Mouse (Mus musculus) neural tube, embryonic 14.5 days (tissue): ENCODE measurements at regions not wholly inside any gene's neighbourhood (a gene's known extent, or its start where the extent isn't known, plus 50 kb on each side); places are given as distances from the start of the nearest gene placed in this dataset.

Experiments used
- ATAC-seq: fragments of 200-750 bp; cut with Nextera tagmentation; 2 replicates; pipeline ENCODE4 v1.8.0; 2017; ENCODE audit warnings: low read depth, mild to moderate bottlenecking, moderate TSS enrichment, moderate library complexity
- H3K27ac ChIP-seq: fragments of 300-500 bp; sonication (generic); 2 replicates; pipeline ENCODE4 v1.5.1; 2014; ENCODE audit warnings: low read depth, mild to moderate bottlenecking, control low read depth, low read length, moderate library complexity, mixed read lengths
- H3K27me3 ChIP-seq: fragments of 300-500 bp; sonication (generic); 2 replicates; pipeline ENCODE4 v1.6.1; 2014; ENCODE audit warnings: low read length; ENCODE audit not compliant: control insufficient read depth, insufficient read depth
- H3K36me3 ChIP-seq: fragments of 300-500 bp; sonication (generic); 2 replicates; pipeline ENCODE4 v1.6.1; 2014; ENCODE audit warnings: low read length, mixed read lengths; ENCODE audit not compliant: control insufficient read depth, insufficient read depth
- H3K4me1 ChIP-seq: fragments of 300-500 bp; sonication (generic); 2 replicates; pipeline ENCODE4 v1.6.1; 2014; ENCODE audit warnings: low read length; ENCODE audit not compliant: control insufficient read depth, insufficient read depth
- H3K4me2 ChIP-seq: fragments of 300-500 bp; sonication (generic); 2 replicates; pipeline ENCODE4 v1.6.1; 2014; ENCODE audit warnings: mild to moderate bottlenecking, low read depth, low read length, control low read depth
- H3K4me3 ChIP-seq: fragments of 300-500 bp; sonication (generic); 2 replicates; pipeline ENCODE4 v1.5.1; 2014; ENCODE audit warnings: low read depth, low read length, control low read depth, mixed read lengths
- H3K9ac ChIP-seq: fragments of 300-500 bp; sonication (generic); replicated peaks from 2 replicates; pipeline ENCODE4 v1.6.1; 2014; ENCODE audit warnings: low read depth, mild to moderate bottlenecking, control low read depth, low read length, mixed read lengths
- H3K9me3 ChIP-seq: fragments of 300-500 bp; sonication (generic); 2 replicates; pipeline ENCODE4 v1.6.1; 2016; ENCODE audit warnings: low read length; ENCODE audit not compliant: control insufficient read depth
- WGBS: fragments of 180-500 bp; shearing (Covaris S2); extraction: QIAGEN DNeasy Blood & Tissue Kit; methylation state at CpG from one replicate; pipeline ENCODE4 v1.1.7; 2014; 5-methylcytosine and 5-hydroxymethylcytosine counted together

DNA sequence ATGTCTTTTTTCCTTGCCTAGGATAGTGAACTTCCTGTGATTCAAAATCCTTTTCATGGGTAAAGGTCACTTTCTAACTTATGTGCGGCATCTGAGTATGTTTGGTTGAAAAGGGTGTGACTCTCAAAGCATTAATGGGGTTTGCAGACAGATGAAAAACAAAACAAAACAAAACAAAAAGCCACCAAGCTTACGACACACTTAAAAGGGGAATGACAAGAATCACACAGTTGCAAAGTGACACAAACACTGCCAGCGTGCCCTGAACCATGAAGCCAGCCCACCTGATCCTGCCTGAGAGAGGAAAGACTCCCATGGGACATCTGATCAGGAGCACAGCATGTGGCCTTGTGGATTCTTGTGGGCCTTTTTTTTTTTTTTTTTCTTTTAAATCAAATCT lies 204.2 kb upstream of the Klf3 start:
- Histone ChIP-seq H3K36me3 (no peaks in the 10 kb centered on the region), H3K4me2 (no peak overlapping the region), H3K27ac (no peak overlapping the region), H3K27me3 (no peaks in the 10 kb centered on the region), H3K4me1 (0 out of 2 replicates have a peak, but pooled peaks cover 3% of the 10 kb centered on the region), H3K9me3 (no peaks in the 10 kb centered on the region), H3K9ac (no peak overlapping the region), H3K4me3 (no peak overlapping the region)
- ATAC-seq = no peak
- 50% methylated on average over 3 of the region's 3 CpGs for WGBS

DNA sequence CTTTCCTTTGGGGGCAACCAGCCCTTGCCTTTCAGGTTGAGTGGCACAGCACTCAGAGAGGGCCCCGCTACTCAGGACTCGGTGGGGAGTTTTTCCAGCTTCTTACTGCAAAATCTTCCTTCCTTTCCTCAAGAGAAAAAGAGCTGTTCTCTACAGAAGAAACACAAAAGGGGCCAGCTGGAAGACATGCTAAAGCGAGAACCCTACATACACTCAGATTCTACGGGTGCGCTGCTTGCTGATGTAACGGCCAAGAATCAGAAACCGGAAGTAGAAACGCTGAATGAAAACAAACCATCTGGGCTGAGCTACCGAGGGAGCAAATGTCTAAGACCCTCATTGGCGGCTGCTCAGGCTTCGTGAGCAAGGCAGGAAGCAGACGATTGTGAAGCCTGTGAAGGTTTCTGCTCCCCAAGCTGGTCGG lies 203.3 kb upstream of the Klf3 start:
- Histone ChIP-seq H3K4me1 (0 out of 2 replicates have a peak, but pooled peaks cover 3% of the 10 kb centered on the region), H3K9me3 (no peaks in the 10 kb centered on the region), H3K27ac (no peak overlapping the region), H3K36me3 (no peaks in the 10 kb centered on the region), H3K27me3 (no peaks in the 10 kb centered on the region), H3K4me3 (no peak overlapping the region), H3K9ac (no peak overlapping the region), H3K4me2 (no peak overlapping the region)
- ATAC-seq = no peak
- WGBS = 62% methylated on average over 13 of the region's 13 CpGs

DNA sequence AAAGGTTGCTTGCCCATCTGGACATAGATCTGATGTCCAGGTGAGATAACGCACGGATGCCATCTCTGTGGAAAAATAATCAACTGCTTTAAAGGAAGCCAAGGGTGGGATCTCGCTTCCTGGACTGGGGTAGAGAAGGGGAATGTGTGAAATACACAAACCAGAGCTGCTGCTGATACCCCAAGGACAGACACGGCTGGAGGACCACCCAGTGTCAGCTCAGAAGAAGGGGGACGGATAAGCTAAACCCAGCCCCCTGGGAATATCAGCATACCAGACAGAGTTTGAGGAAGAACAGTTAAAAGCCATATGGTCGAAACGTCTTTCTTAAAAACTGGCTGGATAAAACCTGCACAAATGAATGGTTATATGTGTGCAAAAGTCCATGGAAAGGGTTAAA lies 202.8 kb upstream of the Klf3 start:
- Histone ChIP-seq H3K9me3 (no peaks in the 10 kb centered on the region), H3K36me3 (no peaks in the 10 kb centered on the region), H3K27ac (no peak overlapping the region), H3K4me1 (0 out of 2 replicates have a peak, but pooled peaks cover 3% of the 10 kb centered on the region), H3K9ac (no peak overlapping the region), H3K4me3 (no peak overlapping the region), H3K4me2 (no peak overlapping the region), H3K27me3 (no peaks in the 10 kb centered on the region)
- ATAC-seq = no peak
- 76% methylated on average over 7 of the region's 7 CpGs for WGBS

DNA sequence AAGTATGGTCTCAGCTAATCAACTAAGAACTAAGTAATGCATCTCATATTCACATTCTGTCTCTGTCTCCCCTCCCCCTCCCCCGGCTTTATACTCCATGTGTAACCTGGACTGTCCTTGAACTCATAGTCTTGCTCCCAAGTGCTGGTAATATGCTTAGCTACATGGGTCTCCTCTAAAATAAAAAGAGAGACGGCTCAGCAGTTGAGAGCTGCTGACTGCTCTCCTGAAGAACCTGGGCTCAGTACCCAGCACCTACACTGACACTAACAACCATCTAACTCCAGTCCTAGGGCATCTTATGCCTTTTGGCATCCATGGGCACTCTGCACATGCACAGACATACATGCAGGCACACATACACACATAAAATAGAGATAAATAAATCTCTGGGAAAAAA lies 202.4 kb upstream of the Klf3 start:
- H3K36me3 ChIP-seq = no peaks in the 10 kb centered on the region
- WGBS = 74% methylated on average over 2 of the region's 2 CpGs
- no peak overlapping the region for H3K4me3 ChIP-seq
- no peak overlapping the region for H3K4me2 ChIP-seq
- no peak overlapping the region for H3K9ac ChIP-seq
- H3K27me3 ChIP-seq = no peaks in the 10 kb centered on the region
- H3K9me3 ChIP-seq = no peaks in the 10 kb centered on the region
- 0 out of 2 replicates have a peak, but pooled peaks cover 3% of the 10 kb centered on the region for H3K4me1 ChIP-seq
- no peak for ATAC-seq
- H3K27ac ChIP-seq = no peak overlapping the region

DNA sequence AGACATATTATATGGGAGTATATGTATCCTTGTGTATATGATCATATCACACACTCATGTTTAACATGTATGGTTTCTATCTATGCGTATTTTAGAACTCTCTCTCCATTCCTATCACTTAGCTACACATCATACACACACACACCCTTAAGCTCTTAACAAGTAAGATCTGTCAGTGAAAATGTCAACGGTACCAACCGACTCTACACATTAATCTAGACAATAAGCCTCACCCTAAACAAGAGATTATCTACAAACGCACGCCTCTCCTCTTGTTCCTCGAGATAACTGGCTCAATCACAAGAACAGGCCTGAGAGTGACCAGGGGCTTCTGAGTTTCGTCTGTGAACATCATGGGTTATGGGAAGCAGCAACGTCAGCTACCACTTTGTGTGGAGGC lies 201.9 kb upstream of the Klf3 start:
- Histone ChIP-seq H3K9me3 (no peaks in the 10 kb centered on the region), H3K27ac (no peak overlapping the region), H3K27me3 (no peaks in the 10 kb centered on the region), H3K4me2 (no peak overlapping the region), H3K9ac (no peak overlapping the region), H3K36me3 (no peaks in the 10 kb centered on the region), H3K4me3 (no peak overlapping the region), H3K4me1 (0 out of 2 replicates have a peak, but pooled peaks cover 3% of the 10 kb centered on the region)
- 88% methylated on average over 8 of the region's 8 CpGs for WGBS
- no peak for ATAC-seq

DNA sequence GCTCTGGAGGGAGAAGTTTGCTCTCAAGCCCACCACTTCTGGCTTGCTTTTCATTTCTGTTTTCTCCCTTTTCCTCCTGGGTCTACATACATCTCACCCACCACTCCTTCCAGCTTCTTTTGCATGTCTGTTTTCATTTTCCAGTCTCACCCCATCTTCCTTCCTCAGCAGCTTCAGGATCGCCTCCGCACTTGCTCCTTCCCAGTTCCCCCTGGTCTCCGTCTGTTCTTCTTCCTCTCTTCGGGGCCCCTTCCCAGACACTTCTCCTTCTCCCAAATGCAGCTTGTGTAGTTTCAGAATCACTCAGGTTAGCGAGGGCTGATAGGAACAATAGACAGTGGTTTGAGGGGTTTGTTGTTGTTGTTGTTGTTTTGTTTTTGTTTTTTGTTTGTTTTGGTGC lies 201.4 kb upstream of the Klf3 start:
- WGBS = 87% methylated on average over 5 of the region's 5 CpGs
- Histone ChIP-seq H3K4me1 (0 out of 2 replicates have a peak, but pooled peaks cover 3% of the 10 kb centered on the region), H3K27me3 (no peaks in the 10 kb centered on the region), H3K9me3 (no peaks in the 10 kb centered on the region), H3K4me2 (no peak overlapping the region), H3K9ac (no peak overlapping the region), H3K27ac (no peak overlapping the region), H3K4me3 (no peak overlapping the region), H3K36me3 (no peaks in the 10 kb centered on the region)
- ATAC-seq = no peak

DNA sequence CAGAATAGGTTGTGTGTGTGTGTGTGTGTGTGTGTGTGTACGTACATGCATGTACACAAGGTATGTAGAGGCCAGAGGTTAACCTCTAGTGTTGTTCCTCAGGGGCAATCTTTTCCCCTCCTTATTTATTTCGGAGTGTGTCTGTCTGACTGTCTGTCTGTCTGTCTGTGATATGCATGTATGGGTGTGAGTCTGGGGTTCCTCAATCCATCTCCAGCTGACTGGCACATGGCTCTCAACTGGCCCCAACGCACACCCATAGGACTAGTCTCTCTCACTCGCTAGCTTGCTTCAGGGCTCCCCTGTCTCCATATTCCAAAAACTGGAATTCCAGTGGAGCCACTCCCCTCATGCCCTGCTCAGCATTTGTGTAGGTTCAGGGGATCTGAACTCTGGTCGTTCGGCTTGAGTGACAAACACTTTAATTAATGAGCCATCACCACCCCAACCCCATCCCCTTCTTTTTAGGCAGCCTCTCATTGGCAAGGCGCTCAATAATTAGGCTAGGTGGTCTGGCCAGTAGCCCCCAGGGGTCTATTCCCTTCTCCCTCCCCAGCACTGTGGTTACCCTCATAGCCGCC lies 200.7 kb upstream of the Klf3 start:
- H3K9me3 ChIP-seq = no peaks in the 10 kb centered on the region
- 0 out of 2 replicates have a peak, but pooled peaks cover 3% of the 10 kb centered on the region for H3K4me1 ChIP-seq
- ATAC-seq = no peak
- no peak overlapping the region for H3K9ac ChIP-seq
- H3K36me3 ChIP-seq = no peaks in the 10 kb centered on the region
- no peak overlapping the region for H3K4me2 ChIP-seq
- WGBS = 87% methylated on average over 8 of the region's 8 CpGs
- no peaks in the 10 kb centered on the region for H3K27me3 ChIP-seq
- H3K4me3 ChIP-seq = no peak overlapping the region
- no peak overlapping the region for H3K27ac ChIP-seq

DNA sequence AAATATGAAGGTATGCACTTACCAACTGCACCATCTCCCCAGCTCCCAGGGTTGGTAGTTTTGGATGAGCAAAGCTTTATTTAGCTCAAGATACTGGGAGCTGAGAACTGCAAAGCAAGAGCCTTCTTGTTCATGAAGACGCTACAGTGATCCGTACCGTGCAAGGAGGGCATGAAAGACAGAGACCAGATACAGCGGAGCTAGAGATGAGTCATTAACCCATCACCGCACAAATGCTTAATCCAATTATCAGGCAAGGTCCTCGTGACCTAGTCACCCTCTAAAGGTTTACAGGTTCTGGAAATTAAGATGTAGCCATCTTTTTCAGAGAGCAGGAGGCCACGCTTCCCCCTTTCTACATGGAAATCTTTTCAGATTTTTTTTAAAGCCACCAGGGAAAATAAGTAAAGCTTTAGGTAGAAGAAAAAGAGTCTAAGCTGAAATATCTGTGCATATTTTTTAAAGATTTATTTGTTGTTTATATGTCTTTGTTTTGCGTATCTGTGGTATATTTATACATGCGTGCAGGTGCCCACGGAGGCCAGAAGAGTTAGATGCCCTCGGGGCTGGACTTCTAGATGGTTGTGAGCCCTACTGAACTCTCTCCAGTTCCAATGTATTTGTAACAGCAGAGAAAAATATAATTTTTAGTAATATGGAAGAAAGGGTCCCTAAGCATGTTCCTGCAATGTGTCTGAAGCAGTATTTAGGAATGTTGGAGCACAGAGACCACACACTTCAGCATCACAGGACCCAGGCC lies 200.0 kb upstream of the Klf3 start:
- no peak overlapping the region for H3K9ac ChIP-seq
- no peak overlapping the region for H3K27ac ChIP-seq
- no peak overlapping the region for H3K4me2 ChIP-seq
- no peak for ATAC-seq
- 0 out of 2 replicates have a peak, but pooled peaks cover 3% of the 10 kb centered on the region for H3K4me1 ChIP-seq
- no peaks in the 10 kb centered on the region for H3K9me3 ChIP-seq
- no peaks in the 10 kb centered on the region for H3K27me3 ChIP-seq
- H3K4me3 ChIP-seq = no peak overlapping the region
- 94% methylated on average over 11 of the region's 11 CpGs for WGBS
- no peaks in the 10 kb centered on the region for H3K36me3 ChIP-seq

DNA sequence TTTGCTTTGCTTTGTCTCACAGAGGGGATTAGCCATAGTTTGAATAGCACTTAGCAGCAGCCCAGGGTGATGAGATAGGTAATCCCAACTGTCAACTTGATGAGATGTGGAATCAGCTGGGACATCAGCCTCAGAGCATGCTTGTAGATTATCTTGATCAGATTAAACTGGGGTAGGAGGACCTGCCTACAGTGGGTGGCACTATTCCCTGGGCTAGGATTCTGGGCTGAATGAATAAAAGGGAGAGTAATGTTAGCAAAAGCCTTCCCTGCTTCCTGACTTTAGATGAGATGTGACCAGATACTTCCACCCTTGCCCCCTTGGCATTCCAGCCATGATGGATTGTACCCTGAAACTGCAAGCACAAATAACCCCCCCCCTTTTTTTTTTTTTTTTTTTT lies 198.0 kb upstream of the Klf3 start:
- Histone ChIP-seq H3K4me3 (no peak overlapping the region), H3K9ac (no peak overlapping the region), H3K27me3 (no peaks in the 10 kb centered on the region), H3K27ac (no peak overlapping the region), H3K9me3 (no peaks in the 10 kb centered on the region), H3K4me2 (no peak overlapping the region), H3K4me1 (0 out of 2 replicates have a peak, but pooled peaks cover 1% of the 10 kb centered on the region), H3K36me3 (no peaks in the 10 kb centered on the region)
- no peak for ATAC-seq
